Mouse (Mus musculus): ENCODE results near the gene Gm49387.

Gene Gm49387

DNA sequence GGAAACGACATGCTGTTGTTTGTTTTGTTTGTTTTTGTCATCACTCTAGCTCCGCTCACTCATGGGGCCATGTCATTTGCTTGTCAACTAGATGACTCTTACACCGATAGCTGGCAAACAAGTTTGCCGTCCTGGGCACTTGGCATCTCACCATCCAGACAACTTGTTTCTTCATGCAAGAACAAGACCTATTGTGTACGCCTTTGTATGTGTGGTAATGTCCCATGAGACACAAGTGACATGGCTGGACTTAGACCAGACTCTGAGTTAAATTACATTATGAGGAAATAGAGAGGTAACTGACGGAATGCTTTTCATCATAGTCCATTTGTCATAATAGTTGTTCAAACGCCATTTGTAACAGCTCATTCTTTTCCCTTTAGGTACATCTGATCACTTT, 5.2 kb upstream of the Gm49387 start:
- in situ Hi-C loops (cut with MboI; ENCODE audit: unreplicated experiment in 2 of 2): loop anchor here in 1 of 2 experiments (10.0 to 25.0 kb wide), 4 partner anchors 289 to 841 kb away; no protein-coding TSS in a partner anchor

DNA sequence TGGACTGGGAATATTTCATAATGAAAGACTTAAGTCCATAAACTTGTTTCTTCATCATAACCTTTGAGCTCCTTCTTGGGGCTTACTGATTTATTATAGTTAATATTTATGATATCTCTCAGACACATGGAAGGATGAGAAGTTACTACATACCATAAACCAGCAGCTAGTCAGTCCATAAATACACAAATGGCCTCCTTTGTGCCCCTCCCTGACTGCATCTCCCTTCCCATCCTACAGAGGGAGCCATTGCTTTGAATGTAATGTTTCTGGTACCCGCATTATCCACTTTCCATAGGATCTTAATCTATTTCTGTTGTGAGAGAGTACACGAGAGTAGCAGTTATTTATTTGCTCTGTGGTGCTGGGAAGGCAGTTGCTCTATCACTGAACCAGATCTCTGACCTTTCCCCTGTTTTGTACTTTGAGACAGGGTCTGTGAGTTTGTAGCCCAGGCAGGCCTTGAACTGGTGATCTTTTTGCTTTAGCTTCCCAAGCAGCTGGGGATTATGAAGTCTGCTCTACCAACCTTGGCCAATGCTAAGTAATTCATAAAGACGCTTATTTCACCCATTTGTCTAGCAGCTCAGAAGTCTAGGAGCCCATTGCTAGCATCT, 4.4 kb upstream of the Gm49387 start:
- in situ Hi-C loops (cut with MboI; ENCODE audit: unreplicated experiment in 2 of 2): loop anchor here in 1 of 2 experiments (10.0 to 25.0 kb wide), 4 partner anchors 290 to 842 kb away; no protein-coding TSS in a partner anchor

DNA sequence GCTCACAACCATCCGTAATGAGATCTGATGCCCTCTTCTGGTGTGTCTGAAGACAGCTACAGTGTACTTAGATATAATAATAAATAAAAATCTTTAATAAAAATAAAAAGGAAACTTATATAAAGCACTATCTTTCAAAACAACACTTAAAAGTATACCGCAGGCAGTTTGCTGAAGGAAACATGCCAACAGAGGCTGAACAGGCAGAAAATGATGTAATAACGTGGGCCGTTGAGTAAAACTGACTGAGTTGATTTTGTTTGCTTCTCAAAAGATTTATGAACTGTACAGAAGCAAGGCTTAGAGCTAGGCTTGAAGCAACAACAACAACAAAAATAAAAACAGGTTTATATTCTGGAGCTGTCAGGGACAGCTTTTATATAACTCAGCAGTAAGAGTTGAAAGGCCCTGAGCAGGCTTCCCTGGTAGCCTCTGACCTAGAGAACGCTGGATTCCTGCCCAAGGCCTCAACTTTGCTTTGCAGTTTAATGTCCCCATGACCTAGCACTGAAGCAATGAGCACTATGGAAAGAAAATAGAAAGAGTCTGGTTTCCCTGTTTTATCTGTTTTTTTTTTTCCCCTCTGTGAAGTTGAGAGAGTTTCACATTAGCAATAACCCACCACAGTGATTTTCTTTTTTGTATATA, 3.6 kb upstream of the Gm49387 start:
- in situ Hi-C loops (cut with MboI; ENCODE audit: unreplicated experiment in 2 of 2): loop anchor here in 1 of 2 experiments (10.0 to 25.0 kb wide), 4 partner anchors 290 to 843 kb away; no protein-coding TSS in a partner anchor

DNA sequence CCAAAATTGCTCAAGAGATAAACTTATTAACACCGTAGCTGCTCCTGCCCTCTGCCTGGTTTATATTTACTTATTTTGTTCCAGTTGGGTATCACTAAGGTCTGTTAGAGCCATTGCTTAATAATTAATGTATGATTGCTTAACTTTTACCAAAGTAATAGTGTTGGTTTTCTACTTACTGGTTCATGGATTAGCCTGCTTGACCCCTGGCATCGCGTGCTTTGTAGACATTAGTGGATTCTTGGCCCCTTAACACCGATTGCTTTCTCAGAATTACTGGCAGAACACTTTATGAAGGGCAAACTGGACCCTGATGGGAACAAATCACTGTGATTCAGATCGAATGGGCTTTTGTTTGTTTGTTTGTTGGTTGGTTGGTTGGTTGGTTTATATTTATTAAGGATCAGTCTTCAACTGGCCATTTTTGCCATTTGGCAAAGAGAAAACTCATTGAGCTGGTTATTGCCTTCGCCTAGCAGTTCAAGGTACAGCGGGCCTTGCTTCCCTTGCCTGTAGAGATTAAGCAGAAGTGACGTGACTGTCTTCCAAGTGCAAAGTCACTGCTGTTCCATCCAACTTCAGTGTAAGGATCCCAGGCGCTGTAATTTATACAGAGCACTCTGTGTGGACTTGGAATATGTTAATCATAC, 953 bp upstream of the Gm49387 start:
- in situ Hi-C loops (cut with MboI; ENCODE audit: unreplicated experiment in 2 of 2): loop anchor here in 1 of 2 experiments (10.0 to 25.0 kb wide), 4 partner anchors 293 to 846 kb away; no protein-coding TSS in a partner anchor

DNA sequence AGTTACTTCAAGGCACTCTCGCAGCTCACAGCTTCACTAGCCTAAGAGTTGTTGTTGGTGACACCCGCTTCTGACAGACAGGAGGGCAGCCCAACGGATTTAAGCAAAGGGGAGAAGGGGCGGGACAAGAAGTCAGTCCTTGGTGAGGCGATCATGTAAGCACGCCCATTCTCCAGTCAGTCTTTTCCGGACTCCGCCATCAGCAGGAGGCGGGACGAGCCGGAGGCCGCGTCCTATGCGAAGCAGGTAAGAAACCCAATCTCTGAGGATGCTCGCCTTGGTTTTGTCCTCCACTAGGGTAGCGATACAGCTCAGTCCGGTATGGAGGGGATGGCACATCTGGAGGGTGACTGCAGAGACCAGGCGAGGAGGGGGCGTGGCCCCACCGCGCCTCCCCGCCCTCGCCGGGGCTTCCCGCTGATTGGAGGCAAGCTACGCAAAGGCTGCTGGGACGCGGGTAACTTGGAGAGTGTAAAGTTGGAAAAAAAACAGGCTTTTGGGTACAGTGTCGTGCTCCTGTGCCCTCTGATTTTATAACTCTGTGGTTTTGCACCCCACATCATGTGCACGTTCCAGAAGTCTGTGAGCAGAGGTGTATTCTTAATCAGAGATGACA, 320 bp upstream of the Gm49387 start, which contains the start of the genes Btd and Hacl1:
Gene Btd (plus strand): TSS at position 139 of the 616 bp plus-strand sequence.
Gene Hacl1 (minus strand): TSS at position 397 of the 616 bp plus-strand sequence.
- in situ Hi-C loops (cut with MboI; ENCODE audit: unreplicated experiment in 2 of 2): loop anchor here in 1 of 2 experiments (10.0 to 25.0 kb wide), 4 partner anchors 294 to 846 kb away; no protein-coding TSS in a partner anchor

DNA sequence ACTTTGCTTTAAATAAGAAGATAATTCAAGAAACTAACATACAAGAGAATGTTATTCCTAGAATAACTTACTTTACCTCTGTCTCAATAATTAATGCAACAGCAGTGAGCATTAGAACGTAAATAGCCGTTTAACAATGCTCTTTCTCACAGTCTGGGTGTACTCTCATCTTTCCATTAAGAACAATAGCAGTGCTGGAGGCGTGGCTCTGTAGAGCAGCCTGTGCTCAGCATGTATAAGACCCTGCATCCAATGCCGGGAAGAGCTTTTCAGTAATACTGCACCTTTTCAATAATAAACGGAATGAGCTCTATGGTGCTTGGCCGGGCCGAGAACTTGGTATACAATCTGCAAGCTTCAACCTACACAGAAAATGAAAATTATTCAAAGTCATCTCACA, 10.0 kb downstream of the Gm49387 start:
- in situ Hi-C loops (cut with MboI; ENCODE audit: unreplicated experiment in 2 of 2): loop anchor here in 1 of 2 experiments (25.0 kb wide), 1 partner anchor 857 kb away; no protein-coding TSS in a partner anchor

DNA sequence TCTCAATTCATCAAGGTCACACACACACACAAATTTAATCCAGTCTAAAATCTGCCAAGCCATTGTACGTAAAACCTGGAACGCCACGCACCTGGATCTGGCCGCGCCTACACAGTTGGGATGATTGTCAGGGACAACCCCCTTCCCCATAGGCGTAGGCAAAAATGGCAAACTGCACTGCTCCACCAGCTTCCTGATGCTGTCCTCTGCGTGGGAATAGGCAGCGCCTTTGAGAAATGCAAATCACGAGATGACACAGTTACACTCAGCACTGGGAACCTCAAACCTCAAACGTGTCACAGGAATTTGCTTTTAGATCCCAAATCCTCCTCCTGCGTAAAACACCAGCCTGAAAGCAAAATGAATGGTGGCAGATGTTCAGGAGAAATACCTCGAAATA, 17.9 kb downstream of the Gm49387 start:
- in situ Hi-C loops (cut with MboI; ENCODE audit: unreplicated experiment in 2 of 2): no loop called here

DNA sequence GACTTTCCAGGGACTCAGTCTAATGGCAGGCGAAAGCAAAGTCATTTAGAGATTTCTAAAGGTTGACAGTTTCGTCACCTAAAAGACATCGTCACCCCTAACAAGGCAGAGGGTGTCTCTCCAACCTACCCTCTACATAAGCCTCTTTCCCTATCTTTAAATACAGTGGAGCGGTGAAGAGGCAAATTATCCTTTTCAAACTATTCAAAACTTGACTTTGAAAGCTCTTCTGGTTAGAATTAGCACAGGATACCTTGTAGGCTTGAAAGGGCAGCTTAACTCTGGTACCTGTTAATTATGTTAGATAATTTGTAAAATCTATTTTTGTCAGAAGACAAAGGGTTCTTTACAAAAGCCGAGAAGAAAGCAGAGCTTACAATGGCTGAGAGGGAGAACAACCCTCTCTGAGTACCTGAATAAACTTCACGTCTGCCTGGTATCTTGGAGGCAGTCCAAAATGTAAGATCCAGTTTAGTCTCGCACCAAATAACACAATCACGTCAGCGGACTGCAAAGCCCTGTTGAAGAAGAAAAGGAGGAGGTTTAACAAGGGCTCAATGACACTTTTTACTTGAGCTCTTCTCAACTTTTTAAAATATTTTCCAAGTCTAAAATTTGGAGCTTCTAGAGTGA, 20.0 kb downstream of the Gm49387 start:
- in situ Hi-C loops (cut with MboI; ENCODE audit: unreplicated experiment in 2 of 2): no loop called here

DNA sequence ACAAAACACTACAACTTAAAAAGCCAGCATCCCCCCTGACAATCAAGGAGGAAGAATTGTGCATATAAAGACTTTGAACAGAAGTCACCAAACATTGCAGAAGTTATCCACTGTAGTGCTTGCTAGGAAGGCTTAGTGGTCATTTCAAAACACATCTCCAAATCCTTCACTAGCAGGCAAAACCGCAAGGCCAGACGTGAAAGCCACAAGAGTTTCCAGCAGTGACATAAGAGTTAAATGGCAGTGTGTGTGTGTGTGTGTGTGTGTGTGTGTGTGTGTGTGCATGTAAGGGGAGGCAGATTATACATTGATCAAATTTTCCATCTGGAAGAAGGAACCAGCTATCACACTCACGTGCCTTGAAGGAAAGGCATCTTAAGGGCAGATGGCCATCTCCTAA, 22.7 kb downstream of the Gm49387 start:
- in situ Hi-C loops (cut with MboI; ENCODE audit: unreplicated experiment in 2 of 2): no loop called here

DNA sequence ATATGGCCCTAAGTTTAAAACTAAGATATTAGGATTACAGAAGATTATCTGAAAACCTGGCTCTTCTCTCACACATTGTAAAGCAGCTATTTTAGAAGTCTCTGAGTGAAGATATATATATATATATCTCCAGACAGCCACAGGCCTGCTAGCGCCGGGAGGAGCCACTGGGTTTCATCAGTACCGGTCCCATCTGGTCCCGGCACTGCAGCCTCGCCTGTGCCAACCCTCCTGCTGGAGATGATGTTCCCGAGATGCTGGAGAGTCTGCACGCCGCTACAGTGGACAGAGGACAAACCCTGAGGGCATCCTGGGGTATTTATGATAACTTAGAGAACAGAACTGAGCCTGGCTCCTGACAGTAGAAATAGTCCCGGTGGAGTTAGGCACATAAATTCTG, 23.5 kb downstream of the Gm49387 start:
- in situ Hi-C loops (cut with MboI; ENCODE audit: unreplicated experiment in 2 of 2): no loop called here

DNA sequence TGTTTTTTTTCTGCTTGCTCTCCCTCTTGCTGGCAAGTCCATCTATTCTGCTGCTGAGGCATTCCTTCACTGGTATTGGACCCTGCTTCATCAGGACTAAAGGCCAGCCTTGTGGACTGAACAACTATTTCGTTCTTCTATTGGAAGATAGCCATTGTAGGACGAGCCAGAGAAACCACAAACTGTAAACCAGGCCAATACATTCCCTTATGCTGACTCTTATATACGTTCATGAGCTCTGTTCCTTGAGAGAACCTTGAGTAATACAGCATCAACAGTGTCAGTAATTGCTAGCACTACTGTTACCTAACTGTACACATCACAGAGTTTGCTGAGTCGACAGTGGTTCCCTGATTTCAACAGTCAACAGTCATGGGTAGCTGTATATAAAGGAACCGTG, 27.0 kb downstream of the Gm49387 start:
- in situ Hi-C loops (cut with MboI; ENCODE audit: unreplicated experiment in 2 of 2): no loop called here

DNA sequence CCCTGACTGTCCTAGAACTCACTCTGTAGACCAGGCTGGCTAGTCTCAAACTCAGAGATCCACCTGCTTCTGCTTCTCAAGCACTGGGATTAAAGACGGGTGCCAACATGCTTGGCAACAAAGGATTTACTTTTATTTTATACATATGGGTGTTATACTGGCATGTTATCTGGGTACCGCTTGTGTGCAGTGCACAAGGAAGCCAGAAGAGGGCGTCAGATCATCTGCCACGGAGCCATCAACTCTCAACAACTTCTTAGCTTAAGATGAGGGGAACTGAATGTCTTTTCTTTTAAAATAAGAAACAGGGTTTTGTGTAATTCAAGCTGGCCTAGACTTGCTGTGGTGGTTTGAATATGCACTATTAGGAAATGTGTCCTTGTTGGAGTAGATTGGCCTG, 28.7 kb downstream of the Gm49387 start:
- in situ Hi-C loops (cut with MboI; ENCODE audit: unreplicated experiment in 2 of 2): no loop called here

DNA sequence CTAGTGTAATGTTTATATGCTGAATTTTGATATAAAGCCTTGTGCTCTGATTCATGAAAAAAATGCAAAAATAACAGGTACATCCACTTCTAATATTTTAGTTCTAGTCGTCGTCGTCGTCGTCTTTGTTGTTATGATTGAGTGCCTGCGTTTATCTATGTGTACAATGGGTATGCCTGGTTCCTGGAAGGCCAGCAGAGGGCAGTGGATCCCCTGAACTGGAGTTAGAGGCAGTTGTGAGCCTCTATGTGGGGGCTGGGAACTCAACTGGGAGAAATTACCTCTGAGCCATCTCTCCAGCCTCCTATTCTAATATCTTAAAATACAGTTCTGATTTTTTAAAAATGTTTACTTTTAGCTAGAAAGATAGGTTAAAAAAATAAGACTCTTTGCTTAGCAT, 35.2 kb downstream of the Gm49387 start:
- in situ Hi-C loops (cut with MboI; ENCODE audit: unreplicated experiment in 2 of 2): loop anchor here (5.0 to 10.0 kb wide), 3 partner anchors 88 to 241 kb away; no protein-coding TSS in a partner anchor

DNA sequence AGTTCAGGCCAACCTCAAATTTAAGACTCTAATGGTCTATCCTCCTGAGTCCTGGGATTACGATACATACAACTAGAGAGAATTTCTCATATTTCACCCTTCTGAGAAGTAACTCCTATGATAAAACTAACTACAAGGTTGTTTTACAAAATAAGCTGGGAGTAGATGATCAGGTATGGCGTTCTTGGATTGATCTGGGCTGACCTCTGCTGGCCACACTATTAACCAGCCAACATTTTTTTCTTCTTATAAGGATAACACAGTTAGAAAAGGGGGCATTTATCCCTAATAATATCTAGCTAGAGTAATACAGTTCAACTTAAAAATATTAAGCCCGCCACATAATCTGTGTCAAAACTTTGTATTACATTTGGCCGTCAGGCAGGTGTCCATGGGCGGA, 35.8 kb downstream of the Gm49387 start:
- in situ Hi-C loops (cut with MboI; ENCODE audit: unreplicated experiment in 2 of 2): loop anchor here (5.0 to 10.0 kb wide), 3 partner anchors 88 to 240 kb away; no protein-coding TSS in a partner anchor

DNA sequence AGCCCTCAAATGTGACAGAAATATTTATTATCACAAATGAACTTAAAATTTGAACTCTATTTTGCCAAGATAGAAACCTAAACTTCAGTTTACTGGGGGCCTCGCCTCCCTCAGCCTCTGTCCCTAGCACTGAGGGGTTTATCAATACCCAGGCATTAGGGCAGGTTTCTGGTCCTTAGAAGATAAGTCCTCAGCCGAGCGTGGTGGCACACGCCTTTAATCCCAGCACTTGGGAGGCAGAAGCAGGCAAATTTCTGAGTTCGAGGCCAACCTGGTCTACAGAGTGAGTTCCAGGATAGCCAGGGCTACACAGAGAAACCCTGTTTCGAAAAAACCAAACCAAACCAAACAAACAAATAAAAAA, 38.1 kb downstream of the Gm49387 start:
- in situ Hi-C loops (cut with MboI; ENCODE audit: unreplicated experiment in 2 of 2): loop anchor here (10.0 kb wide), 2 partner anchors 228 to 238 kb away; no protein-coding TSS in a partner anchor

DNA sequence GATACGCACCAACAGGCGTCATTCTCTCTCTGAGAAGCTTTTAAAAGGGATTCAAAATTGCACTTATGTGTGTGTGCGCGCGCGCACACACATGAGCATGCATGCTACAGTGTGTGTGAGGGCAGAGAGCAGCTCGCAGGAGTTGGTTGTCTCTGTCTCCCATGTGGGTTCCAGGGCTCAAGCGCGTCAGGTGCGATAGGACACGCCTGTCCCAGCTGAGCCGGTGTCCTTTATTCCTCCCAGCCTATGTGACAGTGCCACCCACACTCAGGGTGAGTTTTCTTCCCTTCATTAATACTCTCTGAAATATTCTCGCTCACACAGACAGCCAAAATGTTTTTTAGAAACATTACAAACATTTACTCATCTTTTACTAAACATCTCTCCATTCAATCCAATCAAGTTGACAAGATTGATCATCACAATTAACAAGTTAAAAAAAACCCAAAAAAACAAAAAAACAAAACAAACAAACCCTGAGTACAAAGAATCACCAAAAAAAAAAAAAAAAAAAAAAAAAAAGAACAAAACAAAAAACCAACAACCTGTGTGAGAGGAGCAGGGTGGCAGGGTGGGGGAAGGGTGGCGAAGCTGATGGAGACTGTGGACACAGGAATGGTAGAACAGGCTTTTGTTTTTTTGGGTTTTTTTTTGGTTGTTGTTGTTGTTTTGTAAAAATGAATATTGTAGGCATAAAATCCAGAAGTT, 38.6 kb downstream of the Gm49387 start:
- in situ Hi-C loops (cut with MboI; ENCODE audit: unreplicated experiment in 2 of 2): loop anchor here (10.0 kb wide), 2 partner anchors 227 to 237 kb away; no protein-coding TSS in a partner anchor

DNA sequence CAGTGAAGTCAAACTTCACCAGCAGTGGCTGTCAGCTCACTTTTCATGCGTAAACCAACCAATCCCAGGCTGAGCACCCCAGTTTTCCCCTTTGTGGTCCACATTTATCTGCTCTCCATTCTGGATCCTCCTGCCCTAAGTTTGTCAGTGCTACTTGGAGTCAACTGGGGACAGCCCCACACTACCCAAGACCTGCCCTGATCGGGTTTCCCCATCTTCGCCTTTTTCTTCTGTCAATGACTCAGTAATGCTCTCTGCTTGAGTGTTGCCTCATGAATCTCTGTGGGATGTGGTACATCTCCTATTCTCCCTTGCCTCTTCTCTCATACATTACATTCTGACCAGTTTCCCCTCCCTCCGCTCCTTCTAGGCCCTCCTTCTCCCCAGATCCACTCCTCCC, 43.2 kb downstream of the Gm49387 start:
- in situ Hi-C loops (cut with MboI; ENCODE audit: unreplicated experiment in 2 of 2): no loop called here

DNA sequence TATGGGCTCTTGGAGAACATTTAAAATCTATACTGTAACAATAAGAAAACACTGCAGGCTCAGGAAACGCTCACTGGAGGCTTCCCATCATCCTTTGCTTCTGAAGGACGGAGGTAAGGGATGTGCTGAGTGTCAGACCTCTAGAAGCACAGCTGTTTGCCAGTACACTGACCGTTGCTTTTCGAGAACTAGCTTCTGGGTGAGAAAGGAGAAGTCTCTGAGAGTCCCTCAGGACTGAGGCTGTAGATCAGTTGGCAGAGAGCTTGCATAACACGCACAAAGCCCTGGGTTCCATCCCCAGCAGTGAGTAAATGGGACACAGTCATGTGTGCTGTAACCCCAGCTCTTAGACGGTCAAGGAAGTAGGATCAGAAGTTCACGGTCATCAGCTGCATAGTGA, 44.3 kb downstream of the Gm49387 start:
- in situ Hi-C loops (cut with MboI; ENCODE audit: unreplicated experiment in 2 of 2): no loop called here

DNA sequence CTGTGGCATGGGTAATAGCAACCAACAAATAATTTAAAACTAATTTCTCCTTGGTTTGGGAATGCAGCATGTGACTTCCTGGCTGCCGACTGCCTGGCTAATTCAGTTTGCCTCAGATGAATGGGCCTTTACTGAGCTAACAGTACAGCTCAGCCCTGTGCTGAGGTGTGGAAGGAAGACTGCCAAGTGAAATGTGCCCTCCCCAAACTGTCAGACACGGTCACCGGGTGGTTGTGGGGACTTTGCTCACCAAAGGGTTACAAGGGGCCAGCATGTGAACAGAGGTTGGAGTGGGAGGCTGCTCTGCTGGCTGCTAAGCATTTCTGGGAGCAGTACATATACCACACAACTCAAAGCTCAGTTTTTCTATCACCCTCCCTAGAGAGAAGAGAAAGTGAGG, 46.0 kb downstream of the Gm49387 start:
- in situ Hi-C loops (cut with MboI; ENCODE audit: unreplicated experiment in 2 of 2): no loop called here

DNA sequence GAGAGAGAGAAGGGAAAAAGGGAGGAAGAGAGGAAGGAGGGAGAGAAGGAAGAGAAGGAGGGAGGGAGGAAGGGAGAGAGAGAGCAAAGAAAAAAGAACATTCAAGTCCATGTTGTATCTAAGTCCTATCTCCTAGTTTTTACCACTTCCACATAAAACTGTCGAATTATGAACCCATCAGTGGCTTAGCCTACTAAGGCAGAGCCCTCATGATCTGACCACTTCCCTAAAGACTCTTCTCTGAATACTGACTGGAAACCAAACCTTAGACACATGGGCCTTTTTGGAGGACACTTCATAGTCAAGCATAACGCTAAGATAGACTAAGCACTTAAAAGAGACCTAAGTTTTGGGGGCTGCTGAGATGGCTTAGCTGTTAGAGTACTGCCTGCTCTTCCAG, 47.6 kb downstream of the Gm49387 start:
- in situ Hi-C loops (cut with MboI; ENCODE audit: unreplicated experiment in 2 of 2): no loop called here
